Mouse (Mus musculus) left cerebral cortex, postnatal 4 days (tissue): ENCODE measurements around the gene Kctd3. TPM values are rescaled to one million over a fixed set of nuclear protein-coding genes. Genes with fewer than 3 reads are reported as not detected.

Source experiments
- DNase-seq: peaks from one replicate; pipeline ENCODE4 v3.0.0-alpha.2; 2022
- intact Hi-C: fragments of 180-260 bp; cut with DNase I; formaldehyde crosslinking; loops from one replicate; pipeline ENCODE4 v1.15.1; 2025
- total RNA-seq, 2 experiments: library from RNA; stranded (reverse); gene quantifications; 2 replicates each; pipeline ENCODE4 v1.2.3; 2021

Gene Kctd3
- total RNA-seq, 2 experiments from 2014 or later, result 105 to 116 TPM

DNA sequence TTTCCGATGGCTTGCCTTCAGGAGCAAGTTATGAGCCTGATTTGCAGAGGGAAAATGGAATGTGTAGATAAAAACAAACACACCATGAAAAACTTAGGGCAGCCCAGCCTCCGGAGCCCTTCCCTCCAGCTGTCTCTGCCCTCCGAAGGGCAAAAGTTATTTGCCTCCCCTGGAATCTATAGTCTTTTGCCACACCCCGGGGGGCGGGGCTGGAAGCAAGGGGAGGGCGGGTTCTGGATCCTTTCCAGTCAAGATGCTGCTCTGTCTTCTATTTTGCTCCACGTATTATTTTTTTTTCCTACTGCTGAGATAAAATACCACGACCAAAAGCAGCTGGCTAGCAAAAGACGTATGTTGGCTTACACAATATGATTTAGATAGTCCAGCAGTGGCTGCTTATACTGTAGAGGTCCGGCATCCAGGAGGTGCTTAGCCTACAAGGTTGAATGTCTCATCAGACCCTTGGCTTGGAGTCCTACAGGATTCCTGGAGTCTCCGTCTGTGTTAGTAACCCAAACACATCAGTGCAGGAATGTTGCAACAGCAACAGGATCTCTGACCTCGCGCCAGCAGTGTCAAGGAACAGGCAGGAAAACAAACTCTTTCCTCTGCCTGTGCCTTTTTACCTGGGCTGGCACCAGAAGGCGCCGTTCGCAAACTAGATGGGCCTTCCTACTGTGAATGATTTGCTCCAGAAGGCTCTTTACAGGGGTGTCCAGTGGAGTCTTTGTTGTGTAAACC lies 5.4 kb upstream of the Kctd3 start:
- intact Hi-C loops, result no loop called here
- DNase-seq, result no peak

DNA sequence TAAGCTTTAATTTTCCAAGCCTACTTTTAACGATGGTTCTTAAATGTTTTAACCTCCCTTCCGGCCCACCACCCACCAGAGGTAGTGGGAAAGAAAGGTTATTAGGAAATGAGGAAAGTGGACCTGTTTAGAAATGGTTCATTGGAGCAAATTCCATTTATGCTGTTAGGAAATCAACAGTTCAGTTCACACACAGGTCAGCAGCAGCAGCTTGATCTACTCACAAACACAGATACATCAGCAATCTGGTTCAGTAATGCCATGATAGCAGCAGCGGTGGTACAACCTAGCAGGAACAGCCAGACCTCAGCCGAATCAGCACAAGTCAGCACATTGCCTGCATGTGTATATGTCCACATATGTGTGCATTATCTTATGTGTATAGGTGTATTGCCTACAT lies 3.0 kb upstream of the Kctd3 start:
- intact Hi-C loops, result no loop called here
- no peak for DNase-seq

GRCm38 (mm10) chr1:189007980-189008324 lies 311 bp upstream of the Kctd3 start:
- DNase-seq, result no peak
- intact Hi-C loops, result no loop called here

DNA sequence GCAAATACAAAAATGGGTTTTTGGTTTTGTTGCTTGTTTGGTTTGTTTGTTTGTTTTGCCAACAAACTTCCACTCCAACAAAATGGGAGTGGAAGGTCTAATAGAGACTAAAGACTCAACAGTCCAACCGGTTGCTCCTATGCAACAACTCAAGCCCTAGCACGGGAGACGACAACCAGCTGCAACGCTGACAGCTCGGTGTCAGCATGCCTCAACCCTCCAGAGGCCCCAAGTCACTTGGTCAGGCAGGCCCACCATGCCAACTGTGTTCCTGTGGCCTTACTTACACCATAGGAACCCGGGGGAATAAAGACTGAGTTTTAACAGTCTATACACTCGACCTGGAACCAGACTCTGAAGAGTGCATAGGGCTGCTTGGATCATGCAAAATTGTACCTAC lies 815 bp downstream of the Kctd3 start:
- no peak for DNase-seq
- intact Hi-C loops, result no loop called here

DNA sequence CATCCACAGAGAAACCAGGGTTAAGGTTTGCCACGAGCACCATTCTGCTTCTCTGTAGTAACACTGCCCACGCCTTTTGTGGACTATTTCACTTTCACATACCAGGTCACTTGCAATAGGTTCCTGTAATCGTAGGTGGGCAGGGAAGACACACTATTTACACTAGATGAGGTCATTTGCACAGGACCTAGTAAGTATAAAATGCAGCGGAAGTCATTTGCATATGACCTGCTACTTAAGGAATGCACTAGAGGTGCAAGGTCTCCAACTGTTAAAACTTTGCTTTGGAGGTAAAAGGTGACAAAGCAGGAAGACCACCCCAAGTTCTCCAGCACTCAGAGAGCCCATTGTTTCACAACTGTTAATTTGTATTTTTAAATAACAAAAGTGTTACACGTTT lies 1.4 kb downstream of the Kctd3 start:
- no peak for DNase-seq
- intact Hi-C loops, result no loop called here

- DNase-seq, result no peak
- intact Hi-C loops, result no loop called here
Observed at GRCm38 (mm10) chr1:189004774-189005173, 2.9 kb downstream of the Kctd3 start.

DNA sequence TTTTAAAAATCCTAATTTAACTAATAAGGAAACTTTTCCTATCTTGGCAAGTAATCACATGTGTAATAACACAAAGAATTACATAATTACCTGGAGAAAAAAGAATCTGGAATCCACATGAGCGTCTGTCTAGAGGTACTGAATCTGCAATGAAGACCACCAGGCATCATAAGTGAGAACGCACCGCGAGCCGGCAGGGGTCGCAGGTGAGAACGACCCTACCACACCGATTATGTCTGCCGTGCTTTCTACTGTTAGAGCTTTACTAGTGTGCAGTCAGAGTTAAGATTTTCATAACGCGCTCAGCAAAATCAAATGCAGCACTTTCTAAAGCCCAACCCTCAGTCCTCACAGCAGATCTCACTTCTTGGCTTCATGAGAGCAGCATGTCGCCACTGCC lies 5.8 kb downstream of the Kctd3 start:
- no peak for DNase-seq
- intact Hi-C loops, result no loop called here

DNA sequence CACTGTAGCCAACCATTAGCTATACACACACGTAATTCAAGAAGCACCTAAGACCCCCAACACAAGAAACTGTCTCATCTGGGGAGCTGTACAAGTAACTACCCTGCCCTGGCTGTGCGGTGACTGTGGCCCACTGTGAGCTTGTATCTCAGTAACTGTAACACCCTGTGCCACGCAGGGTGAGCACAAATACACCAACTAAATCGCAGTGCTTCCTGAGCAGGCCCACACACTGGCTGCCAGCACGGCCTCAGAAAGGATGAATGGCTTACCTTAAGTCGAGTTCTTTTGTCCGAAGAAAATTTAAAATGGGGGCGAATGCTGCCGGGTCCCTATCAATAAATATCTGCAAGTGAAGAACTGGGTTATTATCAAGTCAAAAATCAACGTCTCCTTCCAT lies 7.7 kb downstream of the Kctd3 start:
- intact Hi-C loops, result no loop called here
- DNase-seq, result no peak

DNA sequence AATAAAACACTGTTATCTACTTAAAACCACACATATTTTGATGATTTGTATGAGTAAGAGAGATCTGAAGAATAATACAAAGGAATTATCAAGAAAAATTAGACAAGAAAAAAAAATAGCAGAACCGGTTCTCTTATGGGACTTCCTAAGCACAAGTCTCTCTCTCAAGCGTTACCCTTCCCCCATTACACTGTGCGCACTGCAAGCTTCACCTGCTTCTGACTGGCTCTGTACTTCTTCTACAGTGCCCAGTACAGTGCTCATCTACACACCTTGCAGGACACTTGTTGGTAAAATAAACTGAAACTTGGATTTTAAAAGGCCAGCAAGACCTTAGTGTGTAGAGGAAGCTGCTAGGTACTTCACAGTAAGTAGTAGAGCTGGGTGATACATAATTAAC lies 9.7 kb downstream of the Kctd3 start:
- intact Hi-C loops, result no loop called here

DNA sequence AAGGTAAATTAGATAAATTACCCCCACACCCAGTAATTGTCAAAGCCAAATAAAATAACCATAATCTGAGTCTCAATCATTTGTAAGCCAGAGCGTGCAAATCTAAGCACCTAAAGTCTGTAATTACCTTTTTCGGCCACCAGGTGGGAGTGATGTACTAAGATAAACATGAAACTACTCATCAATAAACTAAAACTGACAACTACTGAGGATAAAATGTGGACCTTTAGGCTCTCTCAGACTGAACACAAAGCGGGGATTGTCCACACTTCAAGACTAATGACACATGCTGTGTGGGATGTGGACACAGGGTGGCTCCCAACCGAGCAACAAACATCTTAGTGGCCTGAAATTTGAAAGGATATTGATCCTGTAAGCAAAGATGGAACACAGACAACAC lies 14.4 kb downstream of the Kctd3 start:
- peak; percentile 24 for DNase-seq
- intact Hi-C loops, result no loop called here

More for the DNA sequence above, 9.7 kb downstream of the Kctd3 start:
- DNase-seq, result no peak

DNA sequence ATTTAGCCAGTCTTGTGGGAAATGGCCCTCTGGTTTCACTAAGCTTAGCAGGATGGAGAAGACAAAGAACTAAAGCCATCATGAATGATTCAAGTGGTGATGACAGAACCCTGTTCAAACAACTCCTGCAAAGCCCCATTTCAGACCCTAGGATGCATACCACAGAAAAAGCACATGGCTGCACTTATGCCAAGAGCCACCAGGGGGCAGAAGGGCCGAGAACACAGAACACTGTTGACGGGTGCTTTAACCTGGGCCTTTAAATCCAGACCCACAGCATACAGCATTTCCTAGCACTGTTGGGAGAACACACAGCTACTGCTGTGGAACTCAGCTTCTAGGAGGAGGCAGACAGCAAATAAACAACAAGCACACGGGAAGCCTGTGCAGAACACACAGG lies 27.6 kb downstream of the Kctd3 start:
- peak; percentile 63 for DNase-seq
- intact Hi-C loops, result no loop called here

GRCm38 (mm10) chr1:188973926-188974325 lies 33.7 kb downstream of the Kctd3 start:
- no peak for DNase-seq
- intact Hi-C loops, result no loop called here

GRCm38 (mm10) chr1:188973078-188973477 lies 34.6 kb downstream of the Kctd3 start:
- intact Hi-C loops, result no loop called here
- DNase-seq, result no peak

GRCm38 (mm10) chr1:188952501-188952900 lies 55.1 kb downstream of the Kctd3 start:
- DNase-seq, result no peak
- intact Hi-C loops, result no loop called here

DNA sequence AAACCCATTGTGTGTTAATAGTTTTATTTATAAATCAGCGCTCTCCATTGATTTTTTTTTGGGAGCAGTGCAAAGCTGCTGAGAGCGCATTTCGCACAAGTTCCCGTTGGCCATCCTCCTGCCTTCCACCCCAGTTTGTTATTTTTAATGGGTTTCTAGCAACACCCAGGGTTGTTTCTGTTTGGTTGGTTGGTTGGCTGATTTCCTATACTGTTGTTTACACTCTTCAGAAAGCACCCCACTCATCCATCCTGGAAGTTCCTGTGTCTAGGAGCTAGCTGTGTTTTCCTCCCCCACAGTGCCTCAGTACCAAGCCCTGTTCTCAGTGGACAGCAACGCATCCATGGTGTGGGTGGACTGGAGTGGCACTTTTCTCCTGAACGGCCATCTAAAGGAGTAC lies 56.5 kb downstream of the Kctd3 start:
- DNase-seq, result no peak
- intact Hi-C loops, result no loop called here

- peak; percentile 72 for DNase-seq
- intact Hi-C loops, result no loop called here
Observed at GRCm38 (mm10) chr1:188948276-188948675, 59.4 kb downstream of the Kctd3 start.

- DNase-seq, result peak; percentile 41
- intact Hi-C loops, result no loop called here
Observed at GRCm38 (mm10) chr1:188947794-188948193, 59.8 kb downstream of the Kctd3 start.

- intact Hi-C loops, result no loop called here
- DNase-seq, result no peak
Observed at GRCm38 (mm10) chr1:188946849-188947248, 60.8 kb downstream of the Kctd3 start.

DNA sequence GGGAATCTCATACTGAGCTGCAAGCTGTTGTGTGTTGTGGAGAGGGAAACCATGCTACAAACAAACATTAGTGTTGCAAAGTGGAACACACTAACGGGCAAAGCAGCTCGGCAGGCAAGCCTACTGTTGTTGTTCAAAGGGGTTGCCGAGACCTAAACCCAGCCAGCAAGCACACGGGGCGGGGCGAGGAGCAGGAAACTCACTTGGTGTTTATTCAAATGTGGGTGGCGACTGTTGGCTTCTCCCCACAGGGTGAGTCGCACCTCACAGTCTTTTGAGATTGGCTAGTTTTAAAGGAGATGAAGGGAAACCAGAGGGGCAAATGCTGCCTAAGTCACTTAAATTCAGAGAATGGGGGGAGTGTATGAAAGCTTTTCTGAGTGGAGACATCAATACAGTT lies 62.3 kb downstream of the Kctd3 start:
- DNase-seq, result no peak
- intact Hi-C loops, result no loop called here

DNA sequence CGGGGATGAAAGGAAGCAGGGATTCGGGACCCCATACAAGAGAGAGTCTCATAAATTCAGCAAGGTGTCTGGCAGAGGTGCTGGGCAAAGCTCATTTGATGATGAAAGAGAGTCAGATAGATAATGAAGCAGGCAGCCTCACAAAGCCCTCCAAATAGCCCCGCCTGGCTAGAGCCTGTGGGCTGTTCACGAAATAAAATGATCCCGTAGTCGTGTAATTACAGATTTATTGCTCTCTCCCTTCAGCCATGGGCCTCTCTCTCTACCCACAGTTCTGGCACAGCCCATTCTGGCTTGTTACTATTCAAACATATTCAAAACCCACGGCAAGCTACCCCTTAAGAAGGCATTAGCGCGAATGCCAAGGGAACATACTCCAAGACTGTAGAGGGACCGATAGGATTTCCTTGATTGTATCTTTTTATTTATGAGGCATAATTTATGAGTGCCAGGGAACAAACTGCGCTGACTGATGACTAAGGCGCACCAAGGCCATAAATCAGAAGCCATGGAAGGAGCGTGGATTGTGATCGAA lies 70.3 kb downstream of the Kctd3 start:
- no peak for DNase-seq
- intact Hi-C loops, result no loop called here
